Mouse (Mus musculus) neural tube, embryonic 15.5 days (tissue): ENCODE results near the gene Cradd. TPM values are rescaled to one million over a fixed set of nuclear protein-coding genes. Genes with fewer than 3 reads are reported as not detected.
A peak's percentile ranks its signal among the peaks of the same experiment; 100 is the strongest.

Experiments used
- ATAC-seq: fragments of 200-750 bp; cut with Nextera tagmentation; 2 replicates; pipeline ENCODE4 v1.8.0; 2017; ENCODE audit warnings: mild to moderate bottlenecking, moderate TSS enrichment, moderate library complexity; ENCODE audit not compliant: low FRiP score
- H3K27ac ChIP-seq: fragments of 300-500 bp; sonication (generic); replicated peaks from 2 replicates; pipeline ENCODE4 v1.5.1; 2015; ENCODE audit warnings: mild to moderate bottlenecking, inconsistent platforms
- H3K27me3 ChIP-seq: fragments of 300-500 bp; sonication (generic); replicated peaks from 2 replicates; pipeline ENCODE4 v1.6.1; 2015; ENCODE audit warnings: inconsistent platforms
- H3K36me3 ChIP-seq: fragments of 300-500 bp; sonication (generic); 2 replicates; pipeline ENCODE4 v1.6.1; 2015; ENCODE audit warnings: inconsistent platforms
- H3K4me1 ChIP-seq: fragments of 300-500 bp; sonication (generic); 2 replicates; pipeline ENCODE4 v1.6.1; 2015; ENCODE audit warnings: inconsistent platforms
- H3K4me2 ChIP-seq: fragments of 300-500 bp; sonication (generic); 2 replicates; pipeline ENCODE4 v1.6.1; 2015; ENCODE audit warnings: inconsistent platforms, mild to moderate bottlenecking, moderate library complexity
- H3K4me3 ChIP-seq: fragments of 300-500 bp; sonication (generic); replicated peaks from 2 replicates; pipeline ENCODE4 v1.5.1; 2015; ENCODE audit warnings: mild to moderate bottlenecking, inconsistent platforms
- H3K9ac ChIP-seq: fragments of 300-500 bp; sonication (generic); replicated peaks from 2 replicates; pipeline ENCODE4 v1.6.1; 2015; ENCODE audit warnings: mild to moderate bottlenecking, inconsistent platforms
- H3K9me3 ChIP-seq: fragments of 300-500 bp; sonication (generic); replicated peaks from 2 replicates; pipeline ENCODE4 v1.6.1; 2016; ENCODE audit warnings: inconsistent platforms
- WGBS: fragments of 180-500 bp; shearing (Covaris S2); methylation state at CpG from one replicate; pipeline ENCODE4 v1.1.7; 2015; ENCODE audit warnings: mixed read lengths; 5-methylcytosine and 5-hydroxymethylcytosine counted together
- polyA plus RNA-seq: library from polyadenylated mRNA; unstranded; fragments of >200 nt; fragmentation: Nextera tagmentation; extraction: Ambion mirVana; gene quantifications from 2 replicates; pipeline ENCODE4 v1.2.1, GENCODE M21; 2015

The Cradd gene
- polyA plus RNA-seq, 1 experiment from 2014 or later = 8.2 TPM

DNA sequence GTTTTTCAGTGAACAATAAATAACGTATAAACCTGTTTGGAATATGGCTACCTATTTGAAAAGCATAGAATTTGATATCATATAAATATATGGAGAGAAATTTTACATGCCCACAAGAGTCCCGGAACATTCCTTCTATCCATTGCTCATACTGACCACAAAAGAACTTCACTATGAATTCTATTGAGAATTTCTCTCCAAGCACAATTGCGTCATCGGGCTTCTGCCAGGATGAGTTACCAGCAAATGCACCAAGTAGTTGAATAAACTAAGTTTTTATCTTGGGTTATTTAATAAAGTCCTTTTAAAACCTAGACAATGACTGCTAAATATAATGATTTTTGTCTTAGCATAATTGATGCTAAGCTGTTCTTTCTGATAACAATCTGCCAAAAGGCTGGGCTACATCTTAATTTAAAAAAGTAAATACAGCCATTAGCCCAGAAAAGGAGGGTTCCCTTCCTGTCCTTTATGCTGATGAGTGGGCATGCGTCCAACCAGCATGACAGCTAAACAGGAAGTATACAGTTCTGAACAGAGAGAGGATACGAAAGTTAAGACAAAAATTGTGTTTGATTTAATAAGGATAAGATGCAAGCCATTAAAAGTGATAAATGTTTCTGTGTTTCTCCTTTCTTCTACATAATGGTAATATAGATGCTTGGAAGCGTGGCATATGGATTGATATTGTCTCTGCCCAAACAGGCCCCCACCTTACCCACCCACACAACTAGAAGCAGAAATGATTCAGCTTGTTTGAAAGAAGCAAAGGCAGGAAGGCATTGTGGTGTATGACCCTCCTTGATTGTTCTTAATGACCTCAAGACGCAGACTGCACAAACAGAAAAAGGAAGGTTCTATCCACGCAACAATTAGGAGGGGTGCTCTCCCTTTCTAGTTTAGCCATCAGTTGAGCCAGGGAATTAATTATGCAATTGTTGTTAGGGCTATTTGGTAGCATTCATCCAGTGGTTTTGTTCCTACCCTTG lies 6.7 kb upstream of the Cradd start:
- ATAC-seq = no peak
- H3K27ac ChIP-seq = no peak overlapping the region
- no peaks in the 10 kb centered on the region for H3K36me3 ChIP-seq
- no peak overlapping the region for H3K9ac ChIP-seq
- no peaks in the 10 kb centered on the region for H3K27me3 ChIP-seq
- no peak overlapping the region for H3K4me3 ChIP-seq
- H3K9me3 ChIP-seq = no peaks in the 10 kb centered on the region
- H3K4me2 ChIP-seq = no peak overlapping the region
- H3K4me1 ChIP-seq = no peaks in the 10 kb centered on the region
- 66% methylated on average over 9 of the region's 9 CpGs for WGBS

DNA sequence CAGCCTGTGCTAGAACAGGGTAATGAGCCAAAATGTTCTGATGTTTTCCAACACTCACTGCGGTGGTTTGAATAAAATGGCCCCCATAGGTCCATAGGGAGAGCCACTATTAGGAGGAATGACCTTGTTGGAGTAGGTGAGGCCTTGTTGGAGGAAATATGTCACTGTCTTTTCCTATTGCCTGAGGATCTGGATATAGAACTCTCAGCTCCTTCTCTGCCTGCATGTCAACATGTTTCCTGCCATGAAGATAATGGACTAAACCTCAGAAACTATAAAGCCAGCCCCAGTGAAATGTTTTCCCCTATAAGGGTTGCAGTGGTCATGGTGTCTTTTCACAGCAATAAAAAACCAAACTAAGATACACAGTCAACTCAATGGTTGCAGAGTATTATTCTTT lies 6.0 kb upstream of the Cradd start:
- Histone ChIP-seq H3K4me1 (no peaks in the 10 kb centered on the region), H3K36me3 (no peaks in the 10 kb centered on the region), H3K9ac (no peak overlapping the region), H3K27ac (no peak overlapping the region), H3K27me3 (no peaks in the 10 kb centered on the region), H3K4me2 (no peak overlapping the region), H3K9me3 (no peaks in the 10 kb centered on the region), H3K4me3 (no peak overlapping the region)
- WGBS = 84% methylated on average over 1 of the region's 1 CpGs
- ATAC-seq = no peak

GRCm38 (mm10) chr10:95324278-95324631 lies 322 bp upstream of the Cradd start:
- peak; percentile 34 for ATAC-seq
- H3K4me2 ChIP-seq = no peak overlapping the region

GRCm38 (mm10) chr10:95322076-95323070 lies 1.6 kb downstream of the Cradd start:
- Histone ChIP-seq H3K4me2 (peak overlapping the region; percentile 74), H3K27ac (peak overlapping the region; percentile 94), H3K36me3 (no peaks in the 10 kb centered on the region), H3K9me3 (no peaks in the 10 kb centered on the region), H3K9ac (no peak overlapping the region), H3K4me3 (peak overlapping the region; percentile 56; the same call in 1 of the 2 replicates), H3K27me3 (no peaks in the 10 kb centered on the region), H3K4me1 (peaks cover 17% of the 10 kb centered on the region)
- 57% methylated on average over 20 of the region's 20 CpGs for WGBS
- no peak for ATAC-seq

More at GRCm38 (mm10) chr10:95324278-95324631, 322 bp upstream of the Cradd start:
- Histone ChIP-seq H3K27me3 (no peaks in the 10 kb centered on the region), H3K27ac (no peak overlapping the region), H3K9me3 (no peaks in the 10 kb centered on the region), H3K4me1 (peaks cover 17% of the 10 kb centered on the region), H3K36me3 (no peaks in the 10 kb centered on the region), H3K9ac (no peak overlapping the region), H3K4me3 (no peak overlapping the region)
- WGBS = 60% methylated on average over 1 of the region's 1 CpGs

DNA sequence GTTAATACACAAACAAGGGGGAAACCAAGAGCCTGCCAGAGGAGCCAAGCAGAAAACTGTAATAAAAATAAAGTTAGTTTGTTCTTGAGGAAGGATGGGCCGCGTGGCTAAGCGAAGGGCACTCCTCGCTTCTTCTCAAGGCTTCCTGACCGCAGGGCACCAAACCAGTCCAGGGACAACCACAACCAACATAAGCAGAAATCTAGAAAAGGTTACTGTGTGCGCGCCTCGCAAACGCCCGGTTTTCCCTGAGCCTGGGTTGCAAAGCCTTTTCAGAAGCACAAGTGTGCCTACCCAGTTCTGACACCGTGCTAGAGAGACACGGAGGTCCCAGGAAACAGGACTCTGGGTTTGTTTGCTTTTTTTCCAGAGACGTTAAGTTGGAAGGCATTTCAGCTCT lies 4.9 kb downstream of the Cradd start:
- peaks cover 33% of the 10 kb centered on the region for H3K4me1 ChIP-seq
- no peak overlapping the region for H3K4me2 ChIP-seq
- 91% methylated on average over 13 of the region's 13 CpGs for WGBS
- no peaks in the 10 kb centered on the region for H3K27me3 ChIP-seq
- no peaks in the 10 kb centered on the region for H3K9me3 ChIP-seq
- no peak overlapping the region for H3K27ac ChIP-seq
- no peak for ATAC-seq
- H3K36me3 ChIP-seq = no peaks in the 10 kb centered on the region
- no peak overlapping the region for H3K4me3 ChIP-seq
- no peak overlapping the region for H3K9ac ChIP-seq

DNA sequence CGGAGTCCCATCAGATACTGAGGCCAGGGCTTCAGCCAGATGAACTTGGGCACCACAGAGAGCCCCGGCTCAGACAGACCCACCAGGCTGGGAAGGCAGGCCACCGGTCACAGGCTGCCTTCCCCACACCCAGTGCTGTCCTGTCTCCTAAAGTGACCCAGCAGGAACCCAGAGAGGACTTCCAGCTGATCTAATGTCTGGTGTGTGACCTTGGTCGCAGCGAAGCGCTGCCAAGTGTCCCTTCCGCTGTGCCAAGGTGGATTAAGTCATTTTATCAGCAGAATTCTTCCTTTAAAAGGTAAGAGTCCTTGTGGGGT lies 5.6 kb downstream of the Cradd start:
- H3K4me1 ChIP-seq = peaks cover 33% of the 10 kb centered on the region
- no peak overlapping the region for H3K4me2 ChIP-seq
- WGBS = 95% methylated on average over 7 of the region's 7 CpGs
- no peaks in the 10 kb centered on the region for H3K36me3 ChIP-seq
- no peak overlapping the region for H3K4me3 ChIP-seq
- no peak; the same call in 1 of the 2 replicates for ATAC-seq
- no peaks in the 10 kb centered on the region for H3K9me3 ChIP-seq
- no peak overlapping the region for H3K9ac ChIP-seq
- H3K27me3 ChIP-seq = no peaks in the 10 kb centered on the region
- no peak overlapping the region for H3K27ac ChIP-seq

GRCm38 (mm10) chr10:95317581-95318391 lies 6.1 kb downstream of the Cradd start:
- Histone ChIP-seq H3K36me3 (no peaks in the 10 kb centered on the region), H3K4me1 (peaks cover 31% of the 10 kb centered on the region), H3K9me3 (no peaks in the 10 kb centered on the region), H3K9ac (no peak overlapping the region), H3K4me2 (no peak overlapping the region), H3K27me3 (no peaks in the 10 kb centered on the region), H3K27ac (no peak overlapping the region), H3K4me3 (no peak overlapping the region)
- no peak for ATAC-seq
- WGBS = 91% methylated on average over 21 of the region's 21 CpGs

GRCm38 (mm10) chr10:95317091-95317490 lies 6.8 kb downstream of the Cradd start:
- no peak overlapping the region; the same call in 1 of the 2 replicates for H3K27ac ChIP-seq

GRCm38 (mm10) chr10:95316675-95317074 lies 7.3 kb downstream of the Cradd start:
- peaks cover 22% of the 10 kb centered on the region for H3K4me1 ChIP-seq
- H3K36me3 ChIP-seq = no peaks in the 10 kb centered on the region
- no peaks in the 10 kb centered on the region for H3K9me3 ChIP-seq
- no peak overlapping the region for H3K9ac ChIP-seq
- H3K27ac ChIP-seq = no peak overlapping the region; the same call in 1 of the 2 replicates
- no peaks in the 10 kb centered on the region for H3K27me3 ChIP-seq
- no peak overlapping the region for H3K4me2 ChIP-seq
- no peak overlapping the region for H3K4me3 ChIP-seq
- no peak for ATAC-seq
- WGBS = 51% methylated on average over 9 of the region's 9 CpGs

More at GRCm38 (mm10) chr10:95317091-95317490, 6.8 kb downstream of the Cradd start:
- H3K9ac ChIP-seq = no peak overlapping the region
- no peaks in the 10 kb centered on the region for H3K36me3 ChIP-seq
- 84% methylated on average over 14 of the region's 14 CpGs for WGBS
- H3K4me2 ChIP-seq = no peak overlapping the region
- H3K9me3 ChIP-seq = no peaks in the 10 kb centered on the region
- H3K27me3 ChIP-seq = no peaks in the 10 kb centered on the region
- no peak for ATAC-seq
- peaks cover 24% of the 10 kb centered on the region for H3K4me1 ChIP-seq
- H3K4me3 ChIP-seq = no peak overlapping the region

GRCm38 (mm10) chr10:95315801-95316474 lies 8.0 kb downstream of the Cradd start:
- Histone ChIP-seq H3K9ac (no peak overlapping the region), H3K9me3 (no peaks in the 10 kb centered on the region), H3K4me2 (no peak overlapping the region), H3K27ac (no peak overlapping the region), H3K27me3 (no peaks in the 10 kb centered on the region), H3K36me3 (no peaks in the 10 kb centered on the region), H3K4me1 (peaks cover 29% of the 10 kb centered on the region), H3K4me3 (no peak overlapping the region)
- 20% methylated on average over 19 of the region's 19 CpGs for WGBS
- ATAC-seq = peak; percentile 46; the same call in 1 of the 2 replicates
